In genomic region chr7:66165036-66165798, GRCm38 (mm10) we compare ENCODE assay signal across 14 mouse cellular contexts. TPM values are rescaled to one million over a fixed set of nuclear protein-coding genes. Genes with fewer than 3 reads are reported as not detected.
DNase-seq lines count a peak whose midpoint lies in the region; ATAC-seq and TF ChIP-seq lines count a peak whose summit lies in the region.
"Had no signal": no experiment of that assay in that cellular context is flagged by ENCODE, and none has a peak within 500 bp of the region (broad histone marks: within the 10 kb centered on the region; RNA-seq: fewer than 3 reads in every experiment).

No protein-coding gene starts in this region.

- no peaks in the 10 kb centered on the region for H3K27me3 ChIP-seq in intestine, embryonic 14.5 days (replicated peaks; ENCODE audit: control insufficient read depth, insufficient read depth, low read length)
- H3K27me3 ChIP-seq in intestine, postnatal 0 days (replicated peaks; ENCODE audit: control insufficient read depth, insufficient read depth, low read length), result no peaks in the 10 kb centered on the region
- no peaks in the 10 kb centered on the region for H3K27me3 ChIP-seq in neural tube, embryonic 13.5 days
- no peaks in the 10 kb centered on the region for H3K27me3 ChIP-seq in midbrain, embryonic 12.5 days
- H3K27me3 ChIP-seq: embryonic facial prominence, embryonic 13.5 days; neural tube, embryonic 12.5 days had no signal

- WGBS in intestine, embryonic 14.5 days, result 44% methylated on average over 5 of the region's 5 CpGs
- 57% methylated on average over 5 of the region's 5 CpGs for WGBS in intestine, postnatal 0 days
- 51% methylated on average over 5 of the region's 5 CpGs for WGBS in neural tube, embryonic 13.5 days
- 60% methylated on average over 5 of the region's 5 CpGs for WGBS in midbrain, embryonic 12.5 days

- H3K4me3 ChIP-seq in intestine, embryonic 14.5 days (ENCODE audit: low read depth, low read length), result no peak overlapping the region
- H3K4me3 ChIP-seq in intestine, postnatal 0 days (ENCODE audit: low read depth, low read length), result no peak overlapping the region
- no peak overlapping the region for H3K4me3 ChIP-seq in neural tube, embryonic 13.5 days
- no peak overlapping the region for H3K4me3 ChIP-seq in midbrain, embryonic 12.5 days
- H3K4me3 ChIP-seq: embryonic facial prominence, embryonic 13.5 days; gastrocnemius, adult 2 months; neural tube, embryonic 12.5 days had no signal

- peak overlapping the region; percentile 39; the same call in 1 of the 2 replicates for H3K27ac ChIP-seq in intestine, embryonic 14.5 days (ENCODE audit: low read depth)
- H3K27ac ChIP-seq in intestine, postnatal 0 days (ENCODE audit: low read depth, low read length), result no peak overlapping the region
- peak overlapping the region; percentile 34; the same call in 1 of the 2 replicates for H3K27ac ChIP-seq in neural tube, embryonic 13.5 days (replicated peaks)
- H3K27ac ChIP-seq in midbrain, embryonic 12.5 days (replicated peaks), result peak overlapping the region; percentile 60; the same call in 1 of the 2 replicates
- H3K27ac ChIP-seq: embryonic facial prominence, embryonic 13.5 days; gastrocnemius, adult 2 months; neural tube, embryonic 12.5 days had no signal

- no peaks in the 10 kb centered on the region for H3K36me3 ChIP-seq in intestine, embryonic 14.5 days (ENCODE audit: control insufficient read depth, insufficient read depth, low read length)
- no peaks in the 10 kb centered on the region for H3K36me3 ChIP-seq in intestine, postnatal 0 days (ENCODE audit: control insufficient read depth, insufficient read depth)
- H3K36me3 ChIP-seq in neural tube, embryonic 13.5 days, result no peaks in the 10 kb centered on the region
- no peaks in the 10 kb centered on the region for H3K36me3 ChIP-seq in midbrain, embryonic 12.5 days
- H3K36me3 ChIP-seq: neural tube, embryonic 12.5 days had no signal

- no peak overlapping the region for H3K4me2 ChIP-seq in intestine, embryonic 14.5 days (ENCODE audit: low read length)
- no peak overlapping the region for H3K4me2 ChIP-seq in intestine, postnatal 0 days (replicated peaks; ENCODE audit: low read depth)
- no peak overlapping the region for H3K4me2 ChIP-seq in neural tube, embryonic 13.5 days
- H3K4me2 ChIP-seq in midbrain, embryonic 12.5 days (replicated peaks), result no peak overlapping the region
- H3K4me2 ChIP-seq: embryonic facial prominence, embryonic 13.5 days; neural tube, embryonic 12.5 days had no signal

- no peaks in the 10 kb centered on the region for H3K9me3 ChIP-seq in intestine, embryonic 14.5 days (ENCODE audit: control insufficient read depth, low read length)
- H3K9me3 ChIP-seq in intestine, postnatal 0 days (ENCODE audit: control insufficient read depth), result no peaks in the 10 kb centered on the region
- H3K9me3 ChIP-seq in neural tube, embryonic 13.5 days, result no peaks in the 10 kb centered on the region
- H3K9me3 ChIP-seq in midbrain, embryonic 12.5 days, result no peaks in the 10 kb centered on the region
- H3K9me3 ChIP-seq: embryonic facial prominence, embryonic 13.5 days; neural tube, embryonic 12.5 days had no signal

- H3K9ac ChIP-seq in intestine, embryonic 14.5 days (ENCODE audit: low read length), result no peak overlapping the region
- no peak overlapping the region for H3K9ac ChIP-seq in intestine, postnatal 0 days (ENCODE audit: low read depth, low read length)
- no peak overlapping the region for H3K9ac ChIP-seq in neural tube, embryonic 13.5 days
- no peak overlapping the region for H3K9ac ChIP-seq in midbrain, embryonic 12.5 days (replicated peaks)
- H3K9ac ChIP-seq: embryonic facial prominence, embryonic 13.5 days; neural tube, embryonic 12.5 days had no signal

- no peak for TF ChIP-seq CTCF in intestine, postnatal 0 days (IDR thresholded peaks at IDR 0.05; ENCODE audit: low read depth)

- DNase-seq in intestine, embryonic 14.5 days (ENCODE audit: low spot score), result no peak
- no peak for DNase-seq in neural tube, embryonic 10.5 days (ENCODE audit: extremely low spot score, low spot score)
- no peak for DNase-seq in cerebellum, postnatal 4 days (ENCODE audit: low spot score in 2 of 2)
- DNase-seq in adrenal gland, postnatal 10 days, result no peak
- DNase-seq: cerebellum, adult 11 months; gastrocnemius, adult 2 months; kidney, adult 11 months; lung, adult 18-20 months; thymus, postnatal 14 days had no signal

- peaks cover 15% of the 10 kb centered on the region for H3K4me1 ChIP-seq in intestine, embryonic 14.5 days (replicated peaks; ENCODE audit: control insufficient read depth, insufficient read depth, low read length)
- H3K4me1 ChIP-seq in intestine, postnatal 0 days (replicated peaks; ENCODE audit: control insufficient read depth, insufficient read depth, low read length), result no peaks in the 10 kb centered on the region
- peaks cover 36% of the 10 kb centered on the region for H3K4me1 ChIP-seq in neural tube, embryonic 13.5 days (replicated peaks)
- H3K4me1 ChIP-seq in midbrain, embryonic 12.5 days, result peaks cover 19% of the 10 kb centered on the region

- ATAC-seq in intestine, embryonic 14.5 days (replicated peaks; ENCODE audit: low FRiP score, low TSS enrichment, low read depth), result no peak
- ATAC-seq in intestine, postnatal 0 days, result no peak
- 0 out of 2 replicates have a peak, but pooled peaks have one; percentile 55 for ATAC-seq in neural tube, embryonic 13.5 days (ENCODE audit: low read depth)
- no peak for ATAC-seq in midbrain, embryonic 12.5 days (ENCODE audit: low FRiP score, low read depth)

RNA-seq across cellular contexts. Expression of gene Chsy1, which starts 55.9 kb away (rescaled TPM):
- 18.9 and 21.4 TPM in 2 replicates for polyA plus RNA-seq in intestine, embryonic 14.5 days (2014; fragmentation: Nextera tagmentation; extraction: Ambion mirVana)
- 4.4 and 4.6 TPM in 2 replicates for polyA plus RNA-seq in intestine, postnatal 0 days (2015; fragmentation: Nextera tagmentation; extraction: Ambion mirVana)
- polyA plus RNA-seq in neural tube, embryonic 13.5 days (2015; fragmentation: Nextera tagmentation; extraction: Ambion mirVana), result 11.5 and 13.3 TPM in 2 replicates
- polyA plus RNA-seq in midbrain, embryonic 12.5 days (2016; fragmentation: Nextera tagmentation; extraction: Ambion mirVana), result 13.2 and 13.3 TPM in 2 replicates
- total RNA-seq in adrenal gland, postnatal 10 days (2021), result 10 to 100 TPM; 19.7 to 20.1 TPM
